Mouse (Mus musculus) MEL (cell line): Measurements from ENCODE around the gene Abca7. TPM values are rescaled to one million over a fixed set of nuclear protein-coding genes. Genes with fewer than 3 reads are reported as not detected.

Experiments used
- DNase-seq: peaks from one replicate; pipeline ENCODE4 v3.0.0; 2011; ENCODE audit warnings: low read depth, low spot score
- H3K27ac ChIP-seq: 2 replicates; pipeline ENCODE4 v1.5.1; 2012; ENCODE audit warnings: low read depth, mild to moderate bottlenecking, control low read depth, low read length, moderate library complexity; ENCODE audit not compliant: control insufficient read depth
- H3K27me3 ChIP-seq, 2 experiments: fragments of 150-350 bp in 1 of 2; sonication (generic) in 1 of 2; 2 replicates each; pipeline ENCODE4 v1.6.1; 2012; ENCODE audit warnings: low read length in 2 of 2, mild to moderate bottlenecking in 2 of 2, improper control_type of control experiment in 1 of 2, moderate library complexity in 1 of 2; ENCODE audit not compliant: insufficient read depth in 2 of 2, control insufficient read depth in 1 of 2
- H3K36me3 ChIP-seq, 2 experiments: 2 replicates each; pipeline ENCODE4 v1.6.1; 2012 to 2014; ENCODE audit warnings: low read length in 2 of 2, improper control_type of control experiment in 1 of 2, inconsistent platforms in 1 of 2, mild to moderate bottlenecking in 1 of 2; ENCODE audit not compliant: insufficient read depth in 2 of 2, control insufficient read depth in 1 of 2
- H3K4me1 ChIP-seq, 2 experiments: fragments of 150-350 bp in 1 of 2; sonication (generic) in 1 of 2; 2 replicates each; pipeline ENCODE4 v1.6.1; 2012; ENCODE audit warnings: low read length in 2 of 2, improper control_type of control experiment in 1 of 2, mild to moderate bottlenecking in 1 of 2; ENCODE audit not compliant: insufficient read depth in 2 of 2, control insufficient read depth in 1 of 2
- H3K4me3 ChIP-seq, 2 experiments: fragments of 150-350 bp in 1 of 2; sonication (generic) in 1 of 2; 2 replicates each; pipeline ENCODE4 v1.5.1; 2012; ENCODE audit warnings: low read depth in 2 of 2, low read length in 2 of 2, mild to moderate bottlenecking in 2 of 2, moderate library complexity in 2 of 2, control low read depth in 1 of 2, improper control_type of control experiment in 1 of 2; ENCODE audit not compliant: control insufficient read depth in 1 of 2, insufficient read depth in 1 of 2
- H3K79me2 ChIP-seq: 2 replicates; pipeline ENCODE4 v1.6.1; 2012; ENCODE audit warnings: mild to moderate bottlenecking, low read length, moderate library complexity; ENCODE audit not compliant: control insufficient read depth, poor library complexity, insufficient read depth
- H3K9ac ChIP-seq: 2 replicates; pipeline ENCODE4 v1.6.1; 2012; ENCODE audit warnings: low read depth, mild to moderate bottlenecking, control low read depth, low read length, moderate library complexity; ENCODE audit not compliant: control insufficient read depth, poor library complexity, severe bottlenecking
- H3K9me3 ChIP-seq: fragments of 150-350 bp; sonication (generic); replicated peaks from 2 replicates; pipeline ENCODE4 v1.6.1; 2012; ENCODE audit warnings: mild to moderate bottlenecking, low read length, improper control_type of control experiment, moderate library complexity; ENCODE audit not compliant: insufficient read depth
- BHLHE40 ChIP-seq: IDR thresholded peaks from 2 replicates; pipeline ENCODE4 v1.6.1; 2012; ENCODE audit warnings: low read depth, mild to moderate bottlenecking, inconsistent platforms, low read length, improper control_type of control experiment, borderline replicate concordance
- CHD1 ChIP-seq: IDR thresholded peaks from 2 replicates; pipeline ENCODE4 v1.6.1; 2012; ENCODE audit warnings: low read depth, mild to moderate bottlenecking, inconsistent platforms, low read length, improper control_type of control experiment
- ELF1 ChIP-seq: IDR thresholded peaks from 2 replicates; pipeline ENCODE4 v1.6.1; 2014; ENCODE audit warnings: low read depth, mild to moderate bottlenecking, inconsistent platforms, low read length, improper control_type of control experiment, moderate library complexity
- EP300 ChIP-seq, 2 experiments: IDR thresholded peaks; 2 replicates each; pipeline ENCODE4 v1.6.1; 2011; ENCODE audit warnings: improper control_type of control experiment in 2 of 2, low read length in 2 of 2, low read depth in 1 of 2, mild to moderate bottlenecking in 1 of 2
- ETS1 ChIP-seq: IDR thresholded peaks from 2 replicates; pipeline ENCODE4 v1.6.1; 2012; ENCODE audit warnings: low read depth, mild to moderate bottlenecking, inconsistent platforms, low read length, improper control_type of control experiment, moderate library complexity
- GABPA ChIP-seq: IDR thresholded peaks from 2 replicates; pipeline ENCODE4 v1.6.1; 2012; ENCODE audit warnings: low read depth, mild to moderate bottlenecking, inconsistent platforms, low read length, improper control_type of control experiment, moderate library complexity
- HCFC1 ChIP-seq: IDR thresholded peaks from 2 replicates; pipeline ENCODE4 v1.6.1; 2012; ENCODE audit warnings: low read depth, mild to moderate bottlenecking, inconsistent platforms, low read length, improper control_type of control experiment, moderate library complexity
- JUND ChIP-seq: IDR thresholded peaks from 2 replicates; pipeline ENCODE4 v1.6.1; 2011; ENCODE audit warnings: low read depth, mild to moderate bottlenecking, improper control_type of control experiment, low read length
- KAT2A ChIP-seq: conservative IDR thresholded peaks from 2 replicates; pipeline ENCODE4 v1.6.1; 2012; ENCODE audit warnings: low read depth, low read length, improper control_type of control experiment, inconsistent platforms
- MAFK ChIP-seq: IDR thresholded peaks from 2 replicates; pipeline ENCODE4 v1.6.1; 2011; ENCODE audit warnings: low read depth, mild to moderate bottlenecking, low read length, improper control_type of control experiment, borderline replicate concordance
- MAX ChIP-seq: IDR thresholded peaks from 2 replicates; pipeline ENCODE4 v1.6.1; 2011; ENCODE audit warnings: low read length, improper control_type of control experiment
- MAZ ChIP-seq: IDR thresholded peaks from 2 replicates; pipeline ENCODE4 v1.6.1; 2012; ENCODE audit warnings: low read depth, mild to moderate bottlenecking, inconsistent platforms, low read length, improper control_type of control experiment
- MEF2A ChIP-seq: IDR thresholded peaks from 2 replicates; pipeline ENCODE4 v1.6.1; 2014; ENCODE audit warnings: low read depth, mild to moderate bottlenecking, inconsistent platforms, low read length, improper control_type of control experiment; ENCODE audit not compliant: poor library complexity, insufficient replicate concordance, severe bottlenecking; ENCODE audit errors: extremely low read depth
- MYB ChIP-seq: IDR thresholded peaks from 2 replicates; pipeline ENCODE4 v1.6.1; 2011; ENCODE audit warnings: mild to moderate bottlenecking, low read depth, low read length, improper control_type of control experiment
- MYC ChIP-seq: IDR thresholded peaks from 2 replicates; pipeline ENCODE4 v1.6.1; 2011; ENCODE audit warnings: low read depth, mild to moderate bottlenecking, low read length, improper control_type of control experiment, moderate library complexity
- NRF1 ChIP-seq: IDR thresholded peaks from 2 replicates; pipeline ENCODE4 v1.6.1; 2014; ENCODE audit warnings: low read depth, mild to moderate bottlenecking, inconsistent platforms, low read length, improper control_type of control experiment, moderate library complexity; ENCODE audit not compliant: poor library complexity, insufficient read depth, severe bottlenecking
- POLR2AphosphoS2 ChIP-seq: IDR thresholded peaks from 2 replicates; pipeline ENCODE4 v1.6.1; 2011; ENCODE audit warnings: low read length, improper control_type of control experiment
- POLR2AphosphoS5 ChIP-seq: IDR thresholded peaks from 2 replicates; pipeline ENCODE4 v1.6.1; 2012; ENCODE audit warnings: low read depth, borderline replicate concordance, mild to moderate bottlenecking, inconsistent platforms, low read length, moderate library complexity, mixed read lengths
- RAD21 ChIP-seq: IDR thresholded peaks from 2 replicates; pipeline ENCODE4 v1.6.1; 2011; ENCODE audit warnings: mild to moderate bottlenecking, low read depth, low read length, improper control_type of control experiment
- SIN3A ChIP-seq: IDR thresholded peaks from 2 replicates; pipeline ENCODE4 v1.6.1; 2012; ENCODE audit warnings: low read length, improper control_type of control experiment, inconsistent platforms
- SMC3 ChIP-seq: IDR thresholded peaks from 2 replicates; pipeline ENCODE4 v1.6.1; 2011; ENCODE audit warnings: low read depth, low read length, improper control_type of control experiment
- TCF12 ChIP-seq: IDR thresholded peaks from 2 replicates; pipeline ENCODE4 v1.6.1; 2014; ENCODE audit warnings: low read depth, mild to moderate bottlenecking, inconsistent platforms, low read length, improper control_type of control experiment, moderate library complexity
- UBTF ChIP-seq: IDR thresholded peaks from 2 replicates; pipeline ENCODE4 v1.6.1; 2012; ENCODE audit warnings: low read depth, mild to moderate bottlenecking, inconsistent platforms, low read length, improper control_type of control experiment, moderate library complexity, borderline replicate concordance; ENCODE audit not compliant: insufficient read depth
- USF1 ChIP-seq: IDR thresholded peaks from 2 replicates; pipeline ENCODE4 v1.6.1; 2014; ENCODE audit warnings: low read depth, mild to moderate bottlenecking, inconsistent platforms, low read length, improper control_type of control experiment, moderate library complexity
- USF2 ChIP-seq, 2 experiments: IDR thresholded peaks; 2 replicates each; pipeline ENCODE4 v1.6.1; 2011 to 2012; ENCODE audit warnings: improper control_type of control experiment in 2 of 2, low read length in 2 of 2, borderline replicate concordance in 1 of 2, inconsistent platforms in 1 of 2, low read depth in 1 of 2, mild to moderate bottlenecking in 1 of 2; ENCODE audit not compliant: insufficient read depth in 1 of 2
- ZKSCAN1 ChIP-seq: IDR thresholded peaks from 2 replicates; pipeline ENCODE4 v1.6.1; 2012; ENCODE audit warnings: low read depth, mild to moderate bottlenecking, inconsistent platforms, low read length, improper control_type of control experiment, moderate library complexity
- ZNF384 ChIP-seq: IDR thresholded peaks from 2 replicates; pipeline ENCODE4 v1.6.1; 2012; ENCODE audit warnings: low read depth, mild to moderate bottlenecking, inconsistent platforms, low read length, improper control_type of control experiment
- polyA plus RNA-seq, 2 experiments: library from polyadenylated mRNA; stranded (reverse) in 1 of 2; unstranded in 1 of 2; fragments of >175 nt in 1 of 2; fragments of >200 nt in 1 of 2; gene quantifications; 2 replicates each; pipeline versions ENCODE4 v1.2.1 to v1.2.4; 2012; ENCODE audit warnings: low replicate concordance in 2 of 2, low read depth in 1 of 2; ENCODE audit not compliant: insufficient read length in 2 of 2, insufficient read depth in 1 of 2, missing spikeins in 1 of 2
- total RNA-seq: library from RNA; depleted of rRNA; stranded (reverse); fragments of 300-350 nt; gene quantifications from 2 replicates; pipeline ENCODE4 v1.2.3, GENCODE M21; 2012

The Abca7 gene
- total and polyA plus RNA-seq, 3 experiments: 7.7 to 16.8 TPM; not detected in 1

GRCm38 (mm10) chr10:80004233-80004705 is 8.0 kb downstream of the Abca7 start:
- Histone ChIP-seq H3K36me3 (peaks cover 0 to 12% of the 10 kb centered on the region in 2 experiments; a peak in 3 of 4 replicates), H3K4me3 (no peak overlapping the region), H3K4me1 (peaks cover 7 to 22% of the 10 kb centered on the region in 2 experiments), H3K9me3 (no peaks in the 10 kb centered on the region), H3K79me2 (no peaks in the 10 kb centered on the region), H3K9ac (no peak overlapping the region), H3K27ac (peak overlapping the region; percentile 66), H3K27me3 (no peaks in the 10 kb centered on the region)
- no peak for TF ChIP-seq JUND
- no peak for TF ChIP-seq ELF1
- TF ChIP-seq BHLHE40: no peak
- peak; percentile 43; the same call in 1 of the 2 replicates for TF ChIP-seq HCFC1
- TF ChIP-seq USF2 (IDR thresholded peaks at IDR 0.05; ENCODE audit: borderline replicate concordance in 1 of 2, insufficient read depth in 1 of 2, low read depth in 1 of 2, low read length in 2 of 2): no peak
- TF ChIP-seq TCF12: 0 out of 2 replicates have a peak, but pooled peaks have one; percentile 21
- TF ChIP-seq USF1: no peak
- 0 out of 2 replicates have a peak, but pooled peaks have one; percentile 17 for TF ChIP-seq CHD1
- no peak for TF ChIP-seq ZKSCAN1
- no peak for TF ChIP-seq RAD21
- TF ChIP-seq MAZ: peak; percentile 64; the same call in 1 of the 2 replicates
- peak; percentile 24; the same call in 1 of the 2 replicates for TF ChIP-seq MAX
- no peak for TF ChIP-seq SMC3
- TF ChIP-seq EP300 (IDR thresholded peaks at IDR 0.05; ENCODE audit: low read depth in 1 of 2, low read length in 2 of 2): peak; percentile 43 to 69; a peak in 3 of 4 replicates
- no peak for TF ChIP-seq UBTF
- peak; percentile 91 for TF ChIP-seq MYB
- no peak for DNase-seq

GRCm38 (mm10) chr10:80011740-80012139 is 15.4 kb downstream of the Abca7 start:
- H3K4me1 ChIP-seq: peaks cover 0 to 5% of the 10 kb centered on the region in 2 experiments; a peak in 2 of 4 replicates
- no peak overlapping the region for H3K9ac ChIP-seq
- H3K27me3 ChIP-seq: no peaks in the 10 kb centered on the region
- no peak for DNase-seq
- H3K36me3 ChIP-seq: peaks cover 0 to 12% of the 10 kb centered on the region in 2 experiments; a peak in 2 of 4 replicates
- H3K4me3 ChIP-seq: no peak overlapping the region
- H3K9me3 ChIP-seq: no peaks in the 10 kb centered on the region
- peaks cover 2% of the 10 kb centered on the region for H3K79me2 ChIP-seq
- H3K27ac ChIP-seq: no peak overlapping the region
- TF ChIP-seq RAD21 (no peak), SIN3A (no peak), MYB (no peak), GABPA (no peak), POLR2AphosphoS2 (no peak), MYC (no peak), ZNF384 (no peak), MAFK (no peak), ETS1 (no peak), USF1 (no peak), ZKSCAN1 (no peak), NRF1 (no peak), BHLHE40 (no peak), POLR2AphosphoS5 (no peak), MEF2A (no peak), EP300 (IDR thresholded peaks at IDR 0.05; ENCODE audit: low read depth in 1 of 2, low read length in 2 of 2) (no peak), TCF12 (no peak), KAT2A (no peak), MAX (no peak)
